Mouse (Mus musculus): ENCODE measurements at regions not wholly inside any gene's neighbourhood (a gene's known extent, or its start where the extent isn't known, plus 50 kb on each side); places are given as distances from the start of the nearest gene placed in this dataset.

DNA sequence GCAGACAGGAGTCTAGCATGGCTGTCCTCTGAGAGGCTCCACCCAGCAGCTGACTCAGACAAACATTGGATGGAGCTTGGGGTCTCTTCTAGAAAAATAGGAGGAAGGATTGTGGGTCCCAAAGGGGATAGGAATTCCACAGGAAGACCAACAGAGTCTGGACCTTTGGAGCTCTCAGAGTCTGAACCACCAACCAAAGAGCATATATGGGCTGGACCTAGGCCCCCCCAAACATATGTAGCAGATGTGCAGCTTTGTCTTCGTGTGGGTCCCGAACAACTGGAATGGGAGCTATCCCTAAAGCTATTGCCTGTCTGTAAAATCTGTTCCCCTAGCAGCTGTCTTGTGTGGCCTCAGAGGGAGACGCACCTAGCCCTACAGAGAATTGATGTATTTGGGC lies 50.1 kb upstream of the Cpm start:
- DNase-seq (ENCODE audit: low spot score) = no peak

- no peak for DNase-seq (ENCODE audit: low spot score)
Measured at GRCm38 (mm10) chr10:117578696-117579146, 50.6 kb upstream of the Cpm start.

- DNase-seq (ENCODE audit: low spot score) = no peak
Measured at GRCm38 (mm10) chr10:117577970-117578695, 51.2 kb upstream of the Cpm start.

DNA sequence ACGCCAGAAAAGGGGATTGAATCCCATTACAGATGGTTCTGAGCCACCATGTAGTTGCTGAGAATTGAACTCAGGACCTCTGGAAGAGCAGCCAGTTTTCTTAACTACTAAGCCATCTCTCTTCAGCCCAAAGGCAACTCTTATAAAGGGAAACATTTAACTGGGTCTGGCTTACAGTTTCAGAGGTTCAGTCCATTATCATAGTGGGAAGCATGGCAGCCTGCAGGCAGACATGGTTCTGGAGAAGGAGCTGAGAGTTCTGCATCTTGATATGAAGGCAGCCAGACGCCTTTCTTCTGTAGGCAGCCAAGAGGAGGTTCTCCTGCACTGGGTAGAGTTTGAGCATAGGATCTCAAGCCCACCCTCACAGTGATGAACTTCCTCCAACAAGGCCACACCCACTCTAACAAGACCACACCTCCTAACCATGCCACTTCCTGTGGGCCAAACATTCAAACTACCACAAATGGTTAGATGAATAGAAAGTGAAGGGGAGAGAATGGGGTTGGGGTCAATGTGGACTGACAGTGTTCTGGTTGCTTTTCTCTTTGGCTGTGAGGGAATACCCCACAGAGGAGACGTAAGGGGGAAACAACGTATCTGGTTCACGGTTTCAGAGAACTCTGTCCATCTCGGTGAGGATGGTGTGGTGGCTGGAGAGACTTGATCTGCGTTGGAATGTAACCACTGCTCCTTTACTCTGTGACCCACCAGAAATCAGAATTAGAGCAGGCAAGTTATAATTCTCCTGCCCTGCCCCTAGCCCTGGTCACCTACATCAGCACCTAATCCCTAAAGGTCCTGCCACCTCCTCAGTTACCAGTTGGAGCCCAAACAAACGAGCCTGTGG lies 52.2 kb upstream of the Cpm start:
- DNase-seq (ENCODE audit: low spot score) = no peak

GRCm38 (mm10) chr10:117576154-117576859 lies 53.0 kb upstream of the Cpm start:
- DNase-seq (ENCODE audit: low spot score) = no peak

GRCm38 (mm10) chr10:117575404-117576153 lies 53.7 kb upstream of the Cpm start:
- DNase-seq (ENCODE audit: low spot score) = no peak

DNA sequence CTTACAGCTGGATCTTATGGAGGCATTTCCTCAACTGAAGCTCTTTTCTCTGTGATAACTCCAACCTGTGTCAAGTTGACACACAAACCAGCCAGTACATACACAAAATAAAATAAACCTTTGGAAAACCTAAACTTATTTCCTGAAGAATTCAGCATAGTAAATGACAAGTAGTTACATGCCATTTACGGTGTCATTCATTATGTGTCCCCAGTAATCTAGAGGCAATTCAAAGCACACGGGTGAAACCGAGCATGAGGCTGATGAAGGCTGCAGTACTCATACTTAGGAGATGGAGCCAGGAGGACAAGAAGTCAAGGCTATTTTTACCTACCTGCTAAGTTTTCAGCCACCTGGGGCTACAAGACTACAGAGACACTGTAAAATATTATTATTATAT lies 54.4 kb upstream of the Cpm start:
- no peak for DNase-seq (ENCODE audit: low spot score)

DNA sequence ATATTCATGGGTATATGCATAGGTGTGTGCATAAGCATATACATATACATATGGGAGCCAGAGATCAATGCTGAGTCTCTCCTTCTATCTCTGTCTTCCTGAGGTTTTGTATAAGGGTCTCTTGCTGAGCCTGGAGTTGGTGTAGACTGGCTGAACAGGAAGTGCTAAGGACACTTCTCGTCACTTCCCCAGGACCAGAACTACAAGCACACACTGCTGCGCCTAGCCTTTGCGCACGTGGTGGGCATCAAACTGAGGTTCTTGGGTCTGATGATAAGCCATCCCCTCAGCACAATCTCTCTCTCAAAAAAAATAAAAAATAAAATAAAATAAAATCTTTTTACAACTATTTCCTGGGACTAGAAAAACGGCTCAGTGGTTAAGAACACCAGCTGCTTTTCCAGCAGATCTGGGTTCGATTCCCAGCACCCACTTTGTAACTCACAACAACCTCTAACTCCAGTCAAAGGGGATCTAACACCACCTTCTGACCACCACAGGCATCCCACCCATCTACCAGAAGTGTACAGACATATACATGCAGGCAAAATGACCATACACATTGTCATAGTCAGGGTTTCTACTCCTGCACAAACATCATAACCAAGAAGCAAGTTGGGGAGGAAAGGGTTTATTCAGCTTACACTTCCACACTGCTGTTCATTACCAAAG lies 55.1 kb upstream of the Cpm start:
- DNase-seq (ENCODE audit: low spot score) = no peak

GRCm38 (mm10) chr10:117573596-117573850 lies 55.8 kb upstream of the Cpm start:
- DNase-seq (ENCODE audit: low spot score) = no peak

- no peak for DNase-seq (ENCODE audit: low spot score)
Measured at GRCm38 (mm10) chr10:117572746-117573595, 56.3 kb upstream of the Cpm start.

- DNase-seq (ENCODE audit: low spot score) = no peak
Measured at GRCm38 (mm10) chr10:117571891-117572573, 57.3 kb upstream of the Cpm start.

GRCm38 (mm10) chr10:117570971-117571861 lies 58.1 kb upstream of the Cpm start:
- DNase-seq (ENCODE audit: low spot score) = no peak

DNA sequence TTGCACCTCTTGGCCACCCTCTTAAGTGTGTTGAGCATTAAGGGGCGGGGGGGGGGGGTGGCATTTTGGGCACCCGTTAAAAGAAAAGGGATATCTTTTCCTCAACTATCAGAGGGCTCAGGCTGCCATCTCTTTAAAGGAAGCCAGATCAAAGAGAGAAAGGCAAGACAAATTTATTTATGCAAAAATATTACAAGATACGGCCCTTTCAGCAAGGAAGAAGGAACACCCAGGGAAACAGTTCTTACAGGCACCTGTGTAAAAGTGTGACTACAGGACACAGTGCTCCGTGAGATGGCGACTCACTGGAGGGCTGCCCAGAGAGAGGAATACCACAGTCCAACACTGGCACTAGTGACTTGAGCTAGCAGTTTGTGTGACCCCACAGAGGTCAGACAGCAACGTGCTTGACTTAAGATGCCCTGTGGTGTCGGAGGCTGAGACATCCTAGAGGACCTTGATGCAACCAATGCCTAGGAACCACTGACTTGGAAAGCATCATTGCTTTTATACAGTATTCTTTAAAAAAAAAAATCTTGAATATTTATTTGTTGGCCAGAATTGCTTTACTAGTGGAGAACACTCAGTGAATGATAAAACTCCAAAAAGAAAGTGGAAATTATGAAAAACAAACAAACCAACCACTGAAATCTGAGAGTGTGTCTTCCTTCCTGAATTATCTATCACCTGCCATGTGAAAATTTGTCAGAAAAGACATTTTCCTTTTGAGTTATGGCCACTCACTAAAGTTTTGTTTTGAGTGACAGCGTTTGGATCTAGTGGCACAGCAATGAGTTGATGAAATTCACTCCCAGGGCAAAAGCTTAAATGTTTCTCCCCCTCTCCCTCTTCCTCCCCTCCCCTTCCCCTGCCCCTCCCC lies 59.0 kb upstream of the Cpm start:
- DNase-seq (ENCODE audit: low spot score) = no peak

DNA sequence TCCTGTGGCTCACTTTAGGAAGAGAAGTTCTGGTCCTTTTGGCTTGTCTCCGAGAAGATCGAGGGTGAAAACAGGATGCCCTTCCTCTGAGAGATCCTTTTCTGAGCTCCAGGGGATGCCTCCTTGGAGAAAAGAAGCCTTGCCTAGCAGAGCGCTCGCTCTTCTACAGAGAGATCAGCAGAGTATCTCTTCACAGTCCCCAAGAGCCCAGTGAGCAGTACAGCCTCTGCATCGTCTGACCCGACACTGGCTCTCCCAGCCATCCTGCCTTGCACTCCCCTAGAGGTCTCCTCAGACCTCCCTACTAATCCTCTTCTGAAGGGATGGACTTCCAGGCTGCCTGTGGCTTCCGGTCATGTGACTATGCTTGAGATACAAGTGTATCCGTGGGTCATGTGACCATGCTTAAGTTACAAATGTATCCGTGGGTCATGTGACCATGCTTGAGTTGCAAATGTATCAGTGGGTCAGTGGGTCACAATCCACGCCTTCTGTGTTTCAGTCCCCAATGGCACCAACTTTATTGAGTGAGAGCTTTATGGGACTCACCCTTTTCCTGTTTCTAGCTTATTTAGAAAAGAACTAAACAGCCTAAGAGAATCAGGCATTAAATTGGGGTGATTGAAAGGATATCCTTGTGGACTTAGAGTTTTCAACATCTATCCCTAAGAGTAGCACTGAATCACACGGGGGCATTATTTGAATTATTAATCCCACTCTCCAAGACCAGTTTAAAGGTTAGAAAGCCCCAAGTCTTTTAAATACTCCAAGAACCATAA lies 59.8 kb upstream of the Cpm start:
- DNase-seq (ENCODE audit: low spot score) = no peak

GRCm38 (mm10) chr10:117568472-117569300 lies 60.6 kb upstream of the Cpm start:
- no peak for DNase-seq (ENCODE audit: low spot score)

DNA sequence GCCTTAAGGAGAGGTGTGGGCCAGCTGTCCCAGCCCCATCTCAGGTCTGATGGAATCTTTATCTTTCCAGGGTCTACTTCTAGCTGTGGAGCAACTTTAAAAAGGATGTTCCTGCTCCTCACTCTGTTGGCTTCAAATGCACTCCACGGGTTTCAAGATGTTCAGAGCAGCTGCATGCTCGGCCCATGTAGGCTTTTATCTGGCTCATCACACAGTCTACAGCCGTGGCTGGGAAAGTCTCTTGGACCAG lies 61.2 kb upstream of the Cpm start:
- no peak for DNase-seq (ENCODE audit: low spot score)
